Mouse (Mus musculus) ES-E14 (cell line): ENCODE results near the gene Sik3. TPM values are rescaled to one million over a fixed set of nuclear protein-coding genes. Genes with fewer than 3 reads are reported as not detected.

Source experiments
- DNase-seq: peaks from one replicate; pipeline ENCODE4 v3.0.0-alpha.2; 2013; ENCODE audit warnings: low read depth, low spot score
- H3K27ac ChIP-seq: 2 replicates; pipeline ENCODE4 v1.5.1; 2012; ENCODE audit warnings: low read depth, mild to moderate bottlenecking, low read length, moderate library complexity, mixed read lengths; ENCODE audit not compliant: poor library complexity, insufficient read depth, severe bottlenecking
- H3K36me3 ChIP-seq: 2 replicates; pipeline ENCODE4 v1.6.1; 2012; ENCODE audit warnings: mild to moderate bottlenecking, low read length, moderate library complexity, mixed read lengths; ENCODE audit not compliant: control insufficient read depth, poor library complexity, insufficient read depth, severe bottlenecking
- H3K4me1 ChIP-seq, 2 experiments: fragments of 150-350 bp in 1 of 2; sonication (generic) in 1 of 2; 2 replicates each; pipeline ENCODE4 v1.6.1; 2012; ENCODE audit warnings: low read length in 2 of 2, mild to moderate bottlenecking in 1 of 2, mixed read lengths in 1 of 2; ENCODE audit not compliant: control insufficient read depth in 2 of 2, insufficient read depth in 2 of 2, poor library complexity in 1 of 2
- H3K4me3 ChIP-seq, 2 experiments: fragments of 150-350 bp in 1 of 2; sonication (generic) in 1 of 2; 2 replicates each; pipeline ENCODE4 v1.5.1; 2012; ENCODE audit warnings: low read length in 2 of 2, low read depth in 1 of 2, mild to moderate bottlenecking in 1 of 2, mixed read lengths in 1 of 2; ENCODE audit not compliant: insufficient read depth in 1 of 2, poor library complexity in 1 of 2, severe bottlenecking in 1 of 2
- H3K9ac ChIP-seq: 2 replicates; pipeline ENCODE4 v1.6.1; 2012; ENCODE audit warnings: low read depth, mild to moderate bottlenecking, low read length, mixed read lengths; ENCODE audit not compliant: poor library complexity, insufficient read depth, severe bottlenecking
- H3K9me3 ChIP-seq: fragments of 150-350 bp; sonication (generic); 2 replicates; pipeline ENCODE4 v1.6.1; 2012; ENCODE audit warnings: low read depth, mild to moderate bottlenecking, low read length; ENCODE audit not compliant: control insufficient read depth, insufficient read depth
- CHD2 ChIP-seq: IDR thresholded peaks from 2 replicates; pipeline ENCODE4 v1.6.1; 2014; ENCODE audit warnings: mild to moderate bottlenecking, low read depth, low read length, inconsistent platforms
- HCFC1 ChIP-seq: IDR thresholded peaks from 2 replicates; pipeline ENCODE4 v1.6.1; 2012; ENCODE audit warnings: low read length, inconsistent platforms, borderline replicate concordance; ENCODE audit not compliant: insufficient read depth
- MAFK ChIP-seq: IDR thresholded peaks from 2 replicates; pipeline ENCODE4 v1.6.1; 2014; ENCODE audit warnings: mild to moderate bottlenecking, low read depth, low read length, inconsistent platforms; ENCODE audit not compliant: insufficient read depth
- ZC3H11A ChIP-seq: IDR thresholded peaks from 2 replicates; pipeline ENCODE4 v1.6.1; 2012; ENCODE audit warnings: low read depth, mild to moderate bottlenecking, inconsistent platforms, low read length, borderline replicate concordance
- ZNF384 ChIP-seq: IDR thresholded peaks from 2 replicates; pipeline ENCODE4 v1.6.1; 2012; ENCODE audit warnings: low read depth, low read length, inconsistent platforms
- in situ Hi-C, 2 experiments: fragments of 600-800 bp; cut with MboI; formaldehyde crosslinking; loops; one replicate each; pipeline ENCODE4 v1.15.1; 2025; ENCODE audit warnings: low sequenced_read_pairs in 2 of 2, inconsistent platforms in 1 of 2; ENCODE audit not compliant: unreplicated experiment in 2 of 2
- total RNA-seq: library from RNA; depleted of rRNA; stranded (reverse); fragments of 300-350 nt; gene quantifications from 2 replicates; pipeline ENCODE4 v1.2.3, GENCODE M21; 2012

Sik3 gene
- total RNA-seq, 1 experiment, result 18.9 TPM

- in situ Hi-C loops, result no loop called here
- DNase-seq, result peak; percentile 43
- Histone ChIP-seq H3K9ac (no peak overlapping the region), H3K4me1 (peaks cover under 1 to 8% of the 10 kb centered on the region in 2 experiments; a peak in 1 of 4 replicates), H3K27ac (no peak overlapping the region), H3K4me3 (no peak overlapping the region), H3K9me3 (no peaks in the 10 kb centered on the region), H3K36me3 (no peaks in the 10 kb centered on the region)
- TF ChIP-seq ZNF384 (no peak), ZC3H11A (no peak), MAFK (no peak), CHD2 (no peak), HCFC1 (no peak)
Observed at GRCm38 (mm10) chr9:46072101-46072835, 59.6 kb downstream of the Sik3 start.

- Histone ChIP-seq H3K4me3 (no peak overlapping the region), H3K9ac (no peak overlapping the region), H3K27ac (no peak overlapping the region), H3K36me3 (no peaks in the 10 kb centered on the region), H3K4me1 (peaks cover 0 to 4% of the 10 kb centered on the region in 2 experiments; a peak in 1 of 4 replicates), H3K9me3 (no peaks in the 10 kb centered on the region)
- in situ Hi-C loops, result no loop called here
- TF ChIP-seq ZNF384, result no peak
- no peak for TF ChIP-seq MAFK
- TF ChIP-seq HCFC1, result no peak
- no peak for TF ChIP-seq CHD2
- TF ChIP-seq ZC3H11A, result no peak
- no peak for DNase-seq
Observed at GRCm38 (mm10) chr9:46073443-46073842, 60.8 kb downstream of the Sik3 start.

GRCm38 (mm10) chr9:46075578-46075977 is 63.0 kb downstream of the Sik3 start:
- no peak for DNase-seq
- Histone ChIP-seq H3K36me3 (no peaks in the 10 kb centered on the region), H3K4me3 (no peak overlapping the region), H3K9ac (no peak overlapping the region), H3K9me3 (no peaks in the 10 kb centered on the region), H3K4me1 (peaks cover 0 to 4% of the 10 kb centered on the region in 2 experiments; a peak in 1 of 4 replicates), H3K27ac (no peak overlapping the region)
- no peak for TF ChIP-seq HCFC1
- in situ Hi-C loops, result no loop called here

GRCm38 (mm10) chr9:46082381-46082821 is 69.8 kb downstream of the Sik3 start:
- H3K36me3 ChIP-seq, result no peaks in the 10 kb centered on the region
- in situ Hi-C loops, result no loop called here
- no peak overlapping the region for H3K27ac ChIP-seq
- H3K9me3 ChIP-seq, result no peaks in the 10 kb centered on the region
- DNase-seq, result no peak
- no peak overlapping the region for H3K4me3 ChIP-seq
- H3K9ac ChIP-seq, result no peak overlapping the region
- TF ChIP-seq ZC3H11A (no peak), ZNF384 (no peak), MAFK (no peak), CHD2 (no peak), HCFC1 (no peak)
- H3K4me1 ChIP-seq, result no peaks in the 10 kb centered on the region
